Mouse (Mus musculus): ENCODE results near the gene Msh2.

DNA sequence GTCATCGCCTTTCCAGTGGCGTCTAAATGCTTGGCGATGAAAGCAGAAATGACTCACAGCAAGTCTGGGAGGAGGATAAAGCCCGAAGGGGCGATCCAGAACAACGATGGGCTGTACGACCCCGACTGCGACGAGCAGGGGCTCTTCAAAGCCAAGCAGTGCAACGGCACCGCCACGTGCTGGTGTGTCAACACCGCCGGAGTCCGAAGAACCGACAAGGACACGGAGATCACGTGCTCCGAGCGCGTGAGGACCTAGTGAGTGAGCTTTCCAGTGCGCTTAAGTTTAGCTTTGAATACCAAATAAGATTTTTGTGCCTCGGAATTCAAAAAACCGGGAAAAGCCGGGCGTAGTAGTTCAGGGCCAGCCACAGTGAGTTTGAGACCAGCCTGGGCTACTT is 31.9 kb upstream of the Msh2 start:
- TF ChIP-seq POLR2A (IDR thresholded peaks at IDR 0.05; ENCODE audit: insufficient read depth, low read depth, low read length) (no peak), CTCF (IDR thresholded peaks at IDR 0.05; ENCODE audit: insufficient read depth, low read depth, low read length) (no peak)

All from olfactory bulb, adult 2 months (tissue).